Mouse (Mus musculus): ENCODE data around the gene Corin.

The Corin gene

DNA sequence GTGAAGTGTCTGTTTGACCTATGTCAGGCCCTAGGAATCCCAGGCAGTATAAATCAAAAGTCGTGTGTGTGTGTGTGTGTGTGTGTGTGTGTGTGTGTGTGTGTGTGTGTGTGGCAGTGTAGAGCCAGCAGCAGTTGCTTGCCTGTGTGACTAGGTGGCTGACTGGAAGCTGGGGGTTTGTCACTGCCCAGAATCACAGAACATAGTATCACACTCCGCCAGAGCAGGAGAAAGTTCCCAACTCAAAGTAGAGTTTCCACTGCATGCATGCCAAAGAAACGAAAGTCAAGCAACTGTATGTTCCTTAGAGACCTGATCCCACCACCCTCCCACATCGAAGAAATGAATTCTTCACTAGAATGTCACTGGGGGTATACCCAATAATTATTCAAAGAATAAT is 61.3 kb downstream of the Corin start:
- no peak for DNase-seq (ENCODE audit: low spot score in 2 of 2)

DNA sequence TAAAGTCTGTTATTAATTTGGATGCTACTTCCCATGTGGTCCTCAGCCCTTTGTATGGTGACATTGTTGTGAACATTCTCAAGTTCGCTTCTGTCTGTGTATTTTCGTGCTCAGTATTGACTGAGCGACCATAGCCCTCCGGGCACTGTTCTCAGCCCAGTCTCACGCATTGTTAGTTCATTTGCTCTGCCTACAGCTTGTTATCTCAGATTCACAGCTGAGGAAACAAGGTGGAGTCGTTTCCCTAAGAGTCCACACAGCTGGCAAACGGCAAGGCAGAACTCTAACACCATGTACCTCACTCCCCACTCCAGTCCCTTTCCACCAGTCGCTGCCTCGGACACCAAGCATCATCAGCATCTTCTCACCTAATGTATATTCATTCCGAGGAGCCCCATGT is 63.1 kb downstream of the Corin start:
- no peak for DNase-seq (ENCODE audit: low spot score in 2 of 2)

DNA sequence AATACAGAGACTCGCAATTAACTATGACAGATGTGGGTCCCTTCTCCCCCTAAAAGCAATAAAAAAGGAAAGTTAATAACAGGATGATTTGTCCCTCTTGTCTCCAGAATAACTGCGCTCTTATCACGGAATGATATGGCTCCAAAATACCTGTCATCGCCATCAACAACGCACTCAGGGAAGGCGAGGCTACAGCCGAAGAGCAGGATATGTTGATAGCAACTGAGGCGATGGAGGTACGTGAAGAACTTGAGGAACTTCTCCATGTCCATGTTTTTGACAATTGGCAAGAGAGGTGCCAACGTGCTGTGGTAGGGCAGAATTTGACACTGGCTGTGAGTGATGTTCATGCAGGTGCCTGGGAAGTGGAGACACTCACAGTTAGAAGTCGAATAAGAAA is 69.2 kb downstream of the Corin start:
- no peak for DNase-seq (ENCODE audit: low spot score in 2 of 2)

DNA sequence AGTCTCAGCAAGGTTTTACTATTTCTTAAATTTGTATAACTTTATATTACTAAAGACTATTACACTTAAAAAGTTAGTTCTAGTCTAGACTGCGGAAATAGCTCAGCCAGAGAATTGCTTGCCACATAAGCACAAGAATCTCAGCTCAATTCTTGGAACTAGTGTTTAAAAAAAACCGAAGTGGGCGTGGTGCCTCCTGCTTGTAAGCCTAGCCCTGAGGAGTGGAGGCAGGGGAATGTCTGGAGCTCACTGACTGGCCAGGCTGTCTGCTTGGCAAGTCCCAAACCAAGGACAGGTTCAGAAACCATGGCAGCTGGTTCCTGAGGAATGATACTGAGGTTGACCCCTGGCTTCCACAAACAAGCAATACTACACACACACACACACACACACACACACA is 72.4 kb downstream of the Corin start:
- no peak for DNase-seq (ENCODE audit: low spot score in 2 of 2)

DNA sequence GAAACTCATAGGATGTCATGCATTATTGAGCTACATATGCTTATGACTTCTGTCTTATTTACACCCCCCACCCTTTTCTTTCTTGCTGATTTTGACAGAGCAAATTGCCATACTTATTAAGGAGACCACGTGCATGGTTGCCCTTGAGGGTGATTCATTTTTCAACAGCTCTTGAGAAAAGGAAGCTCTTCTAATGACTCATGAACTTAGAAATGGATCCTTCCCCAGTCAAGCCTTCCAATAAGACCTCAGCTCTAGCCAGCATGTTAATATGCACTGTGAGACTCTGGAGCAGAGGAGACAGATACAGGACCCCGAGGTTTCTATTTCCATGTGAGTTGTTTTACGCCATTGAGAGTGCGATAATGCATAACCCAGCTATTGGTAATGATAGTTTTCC is 76.7 kb downstream of the Corin start:
- DNase-seq (ENCODE audit: low spot score in 2 of 2) = no peak

DNA sequence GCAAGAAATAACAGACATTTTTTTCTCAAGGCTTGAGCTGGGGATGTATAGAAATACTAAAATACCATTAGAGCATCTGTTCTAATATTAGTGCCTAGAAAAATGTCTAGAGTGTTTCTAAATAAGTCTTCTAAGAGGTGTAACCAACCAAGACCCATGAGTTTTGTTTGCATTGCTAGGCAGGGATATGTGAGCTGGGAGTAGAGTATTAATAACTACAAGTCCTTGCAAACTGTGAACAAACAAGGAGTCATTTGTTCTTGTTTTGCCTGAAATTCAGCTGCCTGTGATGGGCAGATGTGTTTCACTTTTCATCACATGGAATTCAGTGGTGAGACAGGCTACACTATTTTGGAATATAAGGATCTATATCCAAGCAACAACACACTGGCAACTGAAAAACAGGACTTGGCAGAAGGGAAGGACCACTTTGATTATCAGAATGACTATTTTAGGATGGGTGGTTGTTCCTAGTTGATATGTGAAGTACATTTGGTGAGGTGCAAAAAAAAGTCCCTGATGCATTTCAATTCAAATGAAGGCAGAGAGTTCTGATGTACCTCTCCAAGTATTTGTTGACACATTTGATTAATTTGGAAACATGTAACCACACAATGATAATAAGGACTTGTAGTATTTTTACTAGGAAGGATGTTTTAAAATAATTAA is 78.8 kb downstream of the Corin start:
- no peak for DNase-seq (ENCODE audit: low spot score in 2 of 2)

DNA sequence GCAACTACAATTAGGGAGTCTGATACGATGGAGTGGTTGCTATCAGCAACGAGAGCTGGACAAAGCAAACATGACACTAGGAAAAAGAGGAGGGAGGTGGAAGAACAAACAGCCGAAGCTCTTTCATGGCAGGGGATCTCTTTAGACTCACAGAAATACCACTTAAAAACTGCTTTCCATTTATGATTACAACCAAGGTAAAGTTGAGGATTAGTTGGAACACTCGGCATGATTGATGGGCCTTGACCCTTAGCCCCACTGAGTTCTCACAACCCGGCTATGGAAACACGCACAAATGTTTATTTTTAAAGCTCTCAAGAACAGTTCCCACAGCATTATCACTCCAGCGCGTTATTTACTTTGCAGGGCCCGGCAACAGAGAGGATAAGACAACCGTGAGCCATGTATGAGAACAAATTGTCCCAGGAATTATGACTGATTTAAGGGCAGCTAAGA is 92.4 kb downstream of the Corin start:
- no peak for DNase-seq (ENCODE audit: low spot score in 2 of 2)

DNA sequence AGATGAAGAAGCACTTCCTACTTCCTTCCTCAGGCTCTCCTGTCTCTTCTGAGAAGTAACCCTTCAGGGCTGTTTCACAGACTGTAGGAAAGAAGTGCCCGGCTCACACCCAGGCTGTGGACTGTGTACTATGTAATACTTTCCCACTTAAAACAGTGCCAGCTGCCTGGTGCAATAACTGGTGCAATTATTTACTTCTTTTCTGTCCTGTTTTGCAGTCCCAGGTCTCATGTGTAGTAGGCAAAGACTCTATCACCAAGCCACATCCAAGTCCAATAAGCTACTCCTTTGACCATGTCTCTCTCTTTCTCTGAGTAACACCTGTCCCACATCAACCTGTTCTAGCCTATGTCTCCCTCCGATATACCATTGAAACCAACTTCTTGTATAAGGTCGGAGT is 93.4 kb downstream of the Corin start:
- DNase-seq (ENCODE audit: low spot score in 2 of 2) = no peak

DNA sequence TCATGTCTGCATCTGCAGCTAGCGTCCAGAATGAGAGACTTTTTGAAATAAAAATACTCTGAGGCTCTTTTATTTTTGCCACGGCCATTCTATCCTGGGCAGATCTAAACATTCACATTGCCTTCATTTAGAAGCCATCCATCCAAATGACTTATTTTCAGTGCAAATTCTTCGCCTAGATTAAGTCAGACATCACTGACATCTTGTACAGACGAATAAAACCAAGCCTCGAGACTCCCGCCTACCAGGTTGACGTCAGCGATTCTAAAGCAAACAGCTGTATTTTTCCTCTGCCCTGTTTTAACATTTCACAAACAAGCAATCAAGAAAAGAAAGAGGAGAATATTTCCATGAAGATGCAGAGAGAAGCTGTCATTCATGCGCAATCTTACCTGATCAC is 100.9 kb downstream of the Corin start:
- DNase-seq (ENCODE audit: low spot score in 2 of 2) = no peak

DNA sequence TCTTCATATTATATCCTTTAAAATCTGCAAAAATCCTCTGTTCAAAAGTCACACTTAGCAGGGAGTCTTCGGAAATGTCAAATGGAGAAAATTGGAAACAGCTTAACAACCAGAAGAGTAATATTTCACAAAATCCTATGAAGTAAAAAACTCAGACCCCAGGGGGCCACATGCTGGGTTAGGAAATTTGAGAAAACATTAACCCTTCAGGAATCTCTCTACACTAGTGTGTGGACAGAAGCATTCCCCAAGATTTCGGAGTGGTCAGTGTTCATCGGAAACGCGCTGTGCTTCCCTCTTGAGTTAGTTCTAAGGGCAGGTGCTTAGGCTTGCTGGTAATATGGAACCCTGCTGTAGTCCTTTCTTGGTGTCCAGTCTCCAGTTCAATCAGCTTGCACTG is 101.4 kb downstream of the Corin start:
- no peak for DNase-seq (ENCODE audit: low spot score in 2 of 2)

DNA sequence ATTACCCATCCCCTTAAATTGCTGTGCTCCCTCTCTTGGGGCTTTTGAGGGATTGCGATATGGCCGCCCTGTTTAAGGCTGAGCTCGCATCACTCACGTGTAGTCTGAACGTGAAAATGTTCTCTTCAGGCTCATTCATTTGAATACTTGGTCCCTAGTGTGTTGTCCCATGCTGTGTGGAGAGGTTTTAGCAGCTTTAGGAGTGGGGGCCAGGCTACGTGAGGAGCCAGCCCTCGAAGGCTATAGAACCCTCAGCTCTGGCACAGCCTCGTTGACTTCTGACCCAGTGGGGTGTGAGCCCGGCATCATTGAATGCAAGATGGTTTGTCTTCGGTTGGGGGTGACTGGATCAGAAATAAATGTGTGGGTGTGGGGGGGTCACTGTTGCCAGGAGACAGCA is 102.5 kb downstream of the Corin start:
- no peak for DNase-seq (ENCODE audit: low spot score in 2 of 2)

DNA sequence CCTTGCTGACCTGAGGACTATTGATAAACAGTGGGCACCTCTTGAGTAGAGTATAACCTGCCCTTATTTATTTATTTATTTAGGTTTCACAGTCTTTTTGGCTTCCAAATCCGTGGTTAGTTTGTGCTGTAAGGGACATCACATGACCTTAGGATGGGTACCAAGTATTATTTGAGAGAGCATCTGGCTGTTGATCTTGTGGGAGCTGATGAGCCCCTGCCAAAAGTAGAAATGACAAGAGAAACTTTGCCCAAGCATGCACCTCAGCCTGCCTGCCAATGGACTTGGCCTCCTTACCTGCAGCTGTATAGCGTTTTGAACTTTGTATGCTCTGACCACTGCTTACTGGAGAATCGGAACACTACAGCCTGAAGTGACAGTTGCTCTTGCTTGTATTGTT is 103.0 kb downstream of the Corin start:
- DNase-seq (ENCODE audit: low spot score in 2 of 2) = no peak

DNA sequence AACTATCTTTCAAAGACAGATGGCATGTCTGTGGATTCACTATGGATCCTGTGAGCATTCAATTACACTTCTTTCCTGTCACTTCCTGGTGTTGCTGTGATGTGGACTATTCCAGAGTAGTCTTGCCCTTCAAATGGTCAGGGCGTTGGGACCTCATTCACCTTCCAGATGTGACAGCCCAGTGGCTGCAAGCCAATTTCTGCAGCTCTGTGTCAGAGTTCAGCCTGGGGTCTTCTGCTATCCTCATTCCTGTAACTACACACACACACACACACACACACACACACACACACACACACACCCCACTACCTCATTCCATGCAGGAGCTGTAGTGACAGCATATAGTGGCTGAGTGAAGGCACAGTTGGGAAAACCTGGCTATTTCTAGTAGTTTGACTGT is 122.1 kb downstream of the Corin start:
- DNase-seq (ENCODE audit: low spot score in 2 of 2) = no peak

DNA sequence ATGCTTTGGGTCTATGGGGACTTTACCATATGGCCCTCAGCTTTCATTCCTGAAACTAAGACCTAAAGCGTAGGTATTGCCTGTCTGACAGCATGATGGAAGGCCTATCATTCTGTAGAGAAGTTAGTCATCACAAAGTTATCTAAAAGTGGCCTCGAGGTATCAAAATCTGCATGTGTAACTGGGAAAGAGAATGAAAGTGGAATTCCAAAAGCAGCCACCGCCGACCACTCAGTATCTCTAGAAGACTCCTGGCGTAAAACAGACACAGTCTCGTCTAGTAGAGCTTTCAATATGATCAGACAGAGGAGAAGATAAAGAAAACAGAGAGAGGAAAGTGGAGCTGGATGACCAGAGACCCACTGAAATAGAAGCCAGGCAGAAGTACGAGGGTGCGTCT is 123.7 kb downstream of the Corin start:
- no peak for DNase-seq (ENCODE audit: low spot score in 2 of 2)

DNA sequence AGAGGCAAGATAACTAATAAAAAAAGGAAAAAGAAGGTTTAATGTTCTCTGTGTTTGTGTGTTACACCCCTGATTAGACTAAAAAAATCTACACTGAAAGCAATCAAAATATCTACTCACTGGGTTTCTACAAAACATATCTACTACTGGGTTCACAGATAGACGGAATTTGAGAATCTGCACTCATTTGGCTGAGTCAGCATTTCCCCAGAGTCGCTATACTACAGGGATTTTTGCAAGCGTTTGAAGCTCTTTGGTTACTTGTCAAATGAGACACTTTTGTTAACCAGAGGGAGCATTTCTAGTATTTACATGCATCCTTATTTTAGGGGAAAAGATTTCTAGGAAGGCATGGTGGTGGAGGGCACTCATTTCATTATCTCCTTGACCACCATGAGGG is 136.3 kb downstream of the Corin start:
- DNase-seq (ENCODE audit: low spot score in 2 of 2) = no peak

DNA sequence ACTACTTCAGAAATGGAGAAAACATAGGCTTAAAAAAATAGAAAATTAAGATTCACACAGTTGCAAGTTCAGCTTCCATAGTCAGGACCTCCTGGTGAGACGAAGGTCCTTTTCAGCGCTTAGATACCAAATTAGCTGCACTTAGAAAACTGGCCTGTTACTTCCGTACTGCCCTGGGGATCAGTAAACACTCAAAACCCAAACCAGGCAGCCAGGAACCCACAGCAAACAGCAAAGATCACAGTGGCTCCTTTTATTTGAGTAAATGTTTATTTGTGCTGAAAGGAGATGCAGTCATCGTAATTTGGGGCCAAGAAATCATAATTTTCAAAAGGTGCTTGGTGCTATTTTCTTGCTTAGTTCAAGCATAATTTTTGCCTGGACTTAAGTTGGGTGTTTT is 138.5 kb downstream of the Corin start:
- DNase-seq (ENCODE audit: low spot score in 2 of 2) = no peak

DNA sequence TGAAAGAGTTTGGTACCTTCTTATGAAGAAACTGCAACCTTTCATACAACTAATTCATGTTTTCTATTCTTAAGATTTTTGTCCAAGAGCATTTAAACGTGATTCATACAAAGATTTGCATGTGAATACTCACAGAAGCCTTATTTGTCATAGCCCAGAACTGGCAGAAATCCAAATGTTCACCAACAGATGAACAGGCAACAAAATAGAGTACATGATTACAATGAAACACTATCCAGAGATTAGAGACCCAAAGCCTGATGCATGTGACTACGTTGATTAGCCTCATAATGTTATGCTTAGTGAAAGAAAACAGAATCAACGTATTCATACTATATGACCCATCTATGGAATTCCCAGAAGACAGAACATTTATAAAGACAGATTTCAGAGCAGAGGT is 140.4 kb downstream of the Corin start:
- no peak for DNase-seq (ENCODE audit: low spot score in 2 of 2)

DNA sequence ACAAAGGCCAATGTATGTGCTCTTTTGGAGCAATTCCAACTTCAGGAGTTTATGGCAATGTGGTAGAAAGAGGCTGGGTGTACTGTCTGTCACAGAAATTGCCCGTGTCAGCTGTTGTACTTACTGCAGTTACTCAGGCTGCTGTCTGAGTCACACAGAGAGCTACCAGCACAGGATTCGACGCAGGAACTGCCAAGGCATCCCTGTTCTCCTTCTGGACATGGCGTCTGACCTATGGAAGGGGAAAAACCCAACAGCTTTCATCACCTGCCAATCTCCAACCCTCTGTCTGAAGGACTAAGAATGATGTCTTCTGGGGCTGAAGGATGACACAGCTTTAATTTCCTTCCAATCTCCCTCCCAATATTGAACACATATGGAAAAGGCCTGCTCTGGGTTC is 150.5 kb downstream of the Corin start:
- no peak for DNase-seq (ENCODE audit: low spot score in 2 of 2)

DNA sequence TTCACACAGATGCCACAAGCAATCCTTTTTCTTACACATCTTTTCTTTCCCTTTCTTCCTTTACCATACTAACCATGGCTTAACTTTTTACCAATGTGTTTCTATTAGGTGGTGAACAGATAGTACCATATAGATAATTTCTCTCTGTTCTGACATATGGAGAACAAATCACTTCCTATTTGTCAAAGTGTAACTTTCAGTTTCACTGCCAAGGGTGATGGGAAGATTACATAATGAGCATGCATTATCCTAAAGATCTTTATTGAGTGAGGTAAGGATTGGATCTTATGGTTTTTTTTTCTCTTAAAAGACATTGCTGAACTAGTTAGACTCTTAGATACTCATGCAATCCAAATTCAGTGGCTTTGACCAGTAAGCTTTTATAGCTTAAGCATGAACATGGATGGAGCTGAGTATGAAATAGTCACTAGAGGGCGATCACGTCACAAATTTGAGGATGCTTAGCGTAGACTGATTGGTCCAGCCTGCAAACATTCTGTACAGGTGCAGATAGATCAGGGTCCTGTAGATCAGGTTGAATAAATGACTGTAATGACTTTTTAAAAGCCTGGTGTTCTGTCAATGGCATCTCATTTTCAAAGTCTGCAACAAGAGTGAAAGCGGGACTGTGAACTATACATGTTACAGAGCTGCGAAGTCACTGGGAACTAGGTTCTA is 154.1 kb downstream of the Corin start:
- peak in 1 of 2 experiments; percentile 41 for DNase-seq (ENCODE audit: low spot score in 2 of 2)

DNA sequence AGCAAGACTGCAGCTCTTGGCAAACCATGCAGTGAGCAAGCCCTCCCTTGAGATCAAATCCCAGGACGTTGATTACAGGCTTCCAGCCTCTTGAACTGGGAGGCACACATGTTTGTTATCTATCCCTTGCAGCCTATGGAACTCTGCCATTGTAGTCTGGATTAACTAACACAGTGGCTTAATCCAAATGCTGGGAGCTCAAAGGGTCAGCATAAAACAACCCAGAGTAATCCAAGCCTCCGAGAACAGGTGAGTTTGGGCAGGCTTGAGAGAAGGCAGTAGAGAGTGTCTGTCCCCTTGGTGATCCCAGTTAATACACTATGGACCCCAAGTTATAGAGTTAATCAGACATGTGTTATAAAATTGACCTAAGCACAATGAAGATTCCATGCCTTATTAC is 155.7 kb downstream of the Corin start:
- no peak for DNase-seq (ENCODE audit: low spot score in 2 of 2)

DNA sequence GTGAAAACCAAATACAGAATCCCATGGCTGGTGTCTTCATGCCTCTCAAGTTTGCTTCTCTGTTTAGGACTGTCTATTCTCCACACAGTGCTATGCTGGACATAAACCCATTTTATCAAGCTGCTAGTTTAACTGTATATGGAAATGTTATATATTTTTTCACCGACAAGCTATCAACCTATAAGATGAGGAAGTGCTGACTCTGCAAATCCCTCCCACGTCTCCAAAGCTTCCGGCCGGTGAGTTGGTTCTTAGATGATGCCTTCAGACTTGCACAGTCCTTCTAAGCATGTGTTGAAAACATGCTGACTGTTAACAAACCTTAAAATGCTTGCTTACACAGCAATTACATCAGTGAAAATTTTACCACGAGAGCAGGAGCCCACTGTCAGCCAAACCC is 168.4 kb downstream of the Corin start:
- DNase-seq (ENCODE audit: low spot score in 2 of 2) = no peak

DNA sequence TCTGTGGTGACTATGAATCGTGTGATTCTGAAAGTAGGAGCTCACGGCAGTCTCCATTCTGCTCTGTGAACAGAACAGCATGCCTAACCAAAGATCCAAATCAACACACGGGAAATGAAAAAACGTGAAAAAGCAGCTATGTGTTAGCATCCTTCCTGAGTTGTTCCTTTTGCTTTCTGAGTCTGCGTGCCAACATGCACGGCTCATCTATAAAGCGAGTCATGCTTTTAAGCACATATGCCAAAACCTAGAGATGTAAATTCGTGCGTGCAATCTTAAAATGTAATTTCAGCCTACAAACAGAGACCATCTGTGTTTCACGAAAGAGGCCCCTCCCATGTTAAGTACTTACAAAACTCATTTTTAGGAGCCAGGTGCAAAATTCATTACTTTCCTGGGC is 171.4 kb downstream of the Corin start:
- DNase-seq (ENCODE audit: low spot score in 2 of 2) = no peak

DNA sequence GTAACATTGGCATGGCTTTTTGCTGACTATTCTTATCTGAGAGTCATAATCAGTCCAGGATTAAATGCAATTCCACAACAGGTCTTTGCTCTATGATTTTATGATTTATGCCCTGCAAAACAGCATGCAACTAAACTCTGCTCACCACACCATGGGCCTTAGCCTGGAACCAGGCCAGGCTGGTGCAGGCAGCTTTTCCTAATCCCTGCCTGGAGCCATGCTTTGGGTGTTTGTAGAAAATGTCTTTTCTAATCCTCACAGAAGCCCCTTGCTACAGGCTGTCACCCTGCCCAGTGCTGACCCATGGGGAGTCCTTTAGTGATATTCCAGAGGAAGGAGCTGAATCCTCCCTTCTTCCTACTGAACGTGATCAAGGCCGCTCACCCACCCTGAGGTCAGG is 173.1 kb downstream of the Corin start:
- no peak for DNase-seq (ENCODE audit: low spot score in 2 of 2)

DNA sequence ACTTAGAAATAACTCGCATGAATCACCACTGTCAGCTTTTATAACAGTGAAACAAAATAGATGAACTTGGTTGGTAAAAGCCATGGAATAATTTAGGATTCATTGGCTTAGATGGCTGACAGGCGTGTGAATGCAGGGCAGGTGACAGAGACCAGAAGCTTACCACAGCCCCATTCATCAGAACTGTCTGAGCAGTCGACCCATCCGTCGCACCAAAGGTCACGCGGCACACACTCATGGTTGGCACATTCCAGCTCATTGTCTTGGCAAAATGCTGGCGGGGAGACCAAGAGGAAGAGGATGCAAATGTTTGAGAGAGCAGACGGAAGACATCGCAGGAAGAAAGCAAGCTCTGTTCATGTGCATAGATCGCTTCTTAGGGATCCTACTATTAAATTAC is 173.6 kb downstream of the Corin start:
- DNase-seq (ENCODE audit: low spot score in 2 of 2) = no peak

All from cerebellum, postnatal 4 days (tissue).